Mouse (Mus musculus) lung, postnatal 10 days (tissue): ENCODE results near the gene Cfap73.
A peak's percentile ranks its signal among the peaks of the same experiment; 100 is the strongest.

Experiments used
- DNase-seq: peaks from one replicate; pipeline ENCODE4 v3.0.0; 2021

Gene Cfap73

DNA sequence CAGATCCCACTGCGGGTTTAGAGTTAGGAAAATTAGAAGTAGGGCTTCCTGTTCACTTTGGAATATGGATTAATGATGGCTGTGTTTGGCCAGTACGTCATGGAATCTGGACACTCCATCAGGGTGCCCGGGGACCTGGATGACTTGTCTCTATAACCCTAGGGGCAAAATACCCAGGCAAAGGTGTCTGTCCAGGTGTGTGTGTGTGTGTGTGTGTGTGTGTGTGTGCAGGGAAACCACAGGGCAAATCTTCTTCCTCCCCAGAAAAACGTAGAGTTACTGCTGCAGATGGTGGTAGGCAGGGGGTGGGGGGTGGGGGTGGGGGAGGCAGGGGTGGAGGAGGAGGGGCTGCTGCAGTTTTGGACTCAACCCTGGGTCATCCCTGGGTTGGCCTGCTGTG lies 13.3 kb upstream of the Cfap73 start:
- DNase-seq = no peak

DNA sequence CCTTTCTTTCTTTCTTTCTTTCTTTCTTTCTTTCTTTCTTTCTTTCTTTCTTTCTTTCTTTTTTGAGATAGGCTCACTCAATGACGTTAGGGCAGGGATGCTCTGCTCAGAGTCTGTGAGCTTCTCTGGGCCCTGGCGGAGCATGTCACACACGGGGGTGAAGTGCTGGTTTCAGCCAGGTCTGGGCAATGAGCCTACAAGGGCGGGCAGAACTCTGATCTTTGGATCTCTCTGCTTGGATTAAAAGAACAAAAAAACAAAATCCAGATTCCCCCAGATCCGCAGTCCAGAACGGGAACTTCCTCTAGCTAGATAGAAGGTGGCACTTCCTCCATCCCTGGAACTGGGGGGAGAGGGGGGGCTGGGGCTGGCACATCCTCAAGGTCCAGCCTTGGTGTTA lies 11.8 kb upstream of the Cfap73 start:
- peak; percentile 53 for DNase-seq

DNA sequence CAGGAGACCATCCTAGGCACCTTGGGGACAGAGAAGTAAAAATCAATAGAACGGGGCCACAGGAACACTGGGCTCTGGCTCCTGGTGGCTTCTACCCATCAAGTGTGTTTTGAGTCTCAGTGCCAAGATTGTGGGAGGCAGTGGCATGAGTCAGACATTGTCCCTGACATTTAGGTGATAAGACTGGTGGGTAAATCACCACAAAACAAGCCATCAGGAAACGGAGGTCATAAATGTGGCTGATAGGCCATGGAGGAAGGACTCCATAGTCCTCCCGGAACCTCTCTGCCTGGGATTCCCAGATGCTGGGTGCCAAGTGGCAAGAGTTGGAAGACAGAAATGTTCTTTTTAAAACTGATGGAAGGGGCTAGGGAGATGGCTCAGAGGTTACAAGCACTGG lies 10.2 kb upstream of the Cfap73 start:
- DNase-seq = no peak

DNA sequence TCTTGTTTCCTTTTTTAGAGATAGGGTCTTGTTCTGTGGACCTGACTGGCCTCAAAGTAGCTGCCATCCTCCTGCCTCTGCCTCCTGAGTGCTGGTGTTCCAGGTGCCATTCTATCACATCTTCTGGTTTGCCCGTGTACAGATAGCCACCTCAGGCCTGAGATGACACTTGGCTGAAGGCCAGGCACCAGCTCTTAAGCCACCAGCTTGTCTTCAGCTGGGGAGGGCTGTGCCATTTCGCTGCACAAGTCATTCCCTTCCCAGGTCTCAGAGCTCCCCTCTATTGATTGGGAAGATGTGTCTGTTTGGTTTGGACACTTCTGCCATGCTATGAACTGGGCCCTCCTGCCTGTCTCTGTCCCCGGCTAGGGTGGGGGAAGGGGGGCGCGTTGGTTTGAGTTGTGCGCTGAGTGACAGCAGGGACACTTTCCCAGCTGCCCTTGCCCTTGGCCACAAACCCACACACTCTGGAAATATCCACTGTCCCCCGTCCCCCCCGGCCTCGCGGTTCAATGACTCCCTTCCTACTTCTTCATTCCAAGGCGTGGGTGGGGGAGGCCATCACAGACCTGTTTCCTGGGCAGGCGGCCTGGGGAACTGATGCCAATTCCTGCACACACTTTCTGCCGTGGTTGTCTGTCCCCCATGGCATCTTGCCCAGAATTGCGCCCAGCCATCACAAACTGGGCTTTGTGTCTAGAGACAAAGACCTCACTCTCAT lies 9.5 kb upstream of the Cfap73 start:
- DNase-seq = no peak

DNA sequence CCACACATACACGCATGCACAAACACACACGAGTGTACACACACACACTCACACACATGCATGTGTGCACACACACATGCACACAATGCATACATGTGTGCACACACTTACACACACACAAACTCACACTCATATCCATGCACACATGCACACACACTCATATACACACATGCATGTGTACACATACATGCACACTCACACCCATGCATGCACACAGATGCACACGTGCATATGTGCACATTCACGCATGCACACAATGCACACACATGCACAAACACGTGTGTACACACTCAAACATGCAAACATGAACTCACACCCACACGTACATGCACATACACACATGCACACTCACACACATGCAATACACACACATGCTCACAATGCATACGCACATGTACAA lies 6.1 kb upstream of the Cfap73 start:
- no peak for DNase-seq

DNA sequence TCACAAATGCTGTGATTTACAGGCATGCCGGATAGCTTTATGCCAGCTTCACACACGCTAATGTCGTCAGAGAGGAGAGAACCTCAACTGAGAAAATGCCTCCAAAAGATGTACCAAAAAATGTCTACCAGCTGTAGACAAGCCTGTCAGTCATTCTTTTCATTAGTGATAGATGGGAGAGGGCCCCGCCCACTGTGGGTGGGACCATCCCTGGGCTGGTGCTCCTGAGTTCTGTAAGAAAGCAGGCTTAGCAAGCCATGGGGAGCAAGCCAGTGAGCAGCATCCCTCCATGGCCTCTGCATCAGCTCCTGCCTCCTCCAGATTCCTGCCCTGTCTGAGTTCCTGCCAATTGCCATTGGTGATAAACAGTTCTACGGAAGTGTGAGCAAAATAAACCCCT lies 1.6 kb upstream of the Cfap73 start:
- no peak for DNase-seq

GRCm38 (mm10) chr5:120634860-120635259 lies 825 bp upstream of the Cfap73 start:
- no peak for DNase-seq

- DNase-seq = no peak
Observed at GRCm38 (mm10) chr5:120631892-120632291, 2.1 kb downstream of the Cfap73 start.

DNA sequence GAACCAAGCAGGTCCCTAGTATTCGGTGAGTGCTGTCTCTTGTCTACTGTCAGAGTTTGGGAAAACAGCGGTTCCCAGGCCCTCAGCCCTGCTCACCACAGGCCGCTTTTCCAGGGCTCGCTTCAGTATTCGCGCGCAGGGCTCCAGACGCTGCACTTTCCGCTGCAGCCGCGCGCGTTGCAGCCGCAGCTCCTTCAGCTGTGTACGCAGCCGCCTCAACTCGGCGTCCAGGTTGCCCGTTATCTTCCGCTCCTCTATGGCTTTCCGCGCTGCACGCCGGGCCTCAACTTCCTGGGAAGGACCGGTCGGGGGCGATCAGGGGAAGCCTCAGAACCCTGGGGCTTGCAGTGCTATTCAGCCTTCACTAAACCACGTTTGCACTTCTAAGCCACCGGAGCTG lies 2.9 kb downstream of the Cfap73 start:
- DNase-seq = no peak

DNA sequence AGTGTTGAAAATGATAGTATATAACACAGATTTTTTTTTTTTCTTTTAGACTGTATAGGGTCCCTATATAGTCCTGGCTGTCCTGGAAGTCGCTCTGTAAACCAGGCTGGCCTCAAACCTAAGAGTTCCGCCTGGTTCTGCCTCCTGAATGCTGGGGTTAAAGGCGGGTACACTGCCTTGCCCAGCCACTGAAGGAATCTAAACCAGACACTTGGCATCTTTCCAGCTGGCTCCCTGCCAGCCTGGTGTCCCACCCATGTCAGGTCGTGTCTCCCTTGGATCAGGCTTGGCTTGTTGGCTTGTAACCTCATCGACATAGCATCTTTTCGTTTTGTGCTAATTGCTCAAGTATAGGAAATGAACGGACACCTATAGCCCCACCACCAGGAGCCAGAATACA lies 5.4 kb downstream of the Cfap73 start:
- DNase-seq = no peak

- DNase-seq = no peak
Observed at GRCm38 (mm10) chr5:120627515-120628300, 6.3 kb downstream of the Cfap73 start.

DNA sequence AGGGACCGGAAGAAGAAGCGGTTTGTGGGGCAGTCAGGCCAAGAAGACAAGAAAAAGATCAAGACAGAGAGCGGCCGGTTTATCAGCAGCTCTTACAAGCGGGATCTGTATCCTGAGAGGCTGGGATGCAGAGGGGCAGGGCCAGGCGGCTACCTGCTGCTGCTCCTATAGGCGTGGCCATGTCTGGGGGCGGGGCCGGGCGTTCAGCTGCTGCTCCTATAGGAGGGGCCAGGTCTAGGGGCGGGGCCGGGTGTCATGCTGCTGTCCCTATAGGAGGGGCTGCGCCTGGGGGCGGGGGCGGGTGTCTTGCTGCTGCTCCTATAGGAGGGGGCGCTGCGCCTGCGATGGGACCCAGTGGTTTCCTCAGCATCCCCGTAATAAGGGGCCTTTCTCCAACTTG lies 7.6 kb downstream of the Cfap73 start:
- DNase-seq = peak; percentile 60

- no peak for DNase-seq
Observed at GRCm38 (mm10) chr5:120624427-120624826, 9.6 kb downstream of the Cfap73 start.

DNA sequence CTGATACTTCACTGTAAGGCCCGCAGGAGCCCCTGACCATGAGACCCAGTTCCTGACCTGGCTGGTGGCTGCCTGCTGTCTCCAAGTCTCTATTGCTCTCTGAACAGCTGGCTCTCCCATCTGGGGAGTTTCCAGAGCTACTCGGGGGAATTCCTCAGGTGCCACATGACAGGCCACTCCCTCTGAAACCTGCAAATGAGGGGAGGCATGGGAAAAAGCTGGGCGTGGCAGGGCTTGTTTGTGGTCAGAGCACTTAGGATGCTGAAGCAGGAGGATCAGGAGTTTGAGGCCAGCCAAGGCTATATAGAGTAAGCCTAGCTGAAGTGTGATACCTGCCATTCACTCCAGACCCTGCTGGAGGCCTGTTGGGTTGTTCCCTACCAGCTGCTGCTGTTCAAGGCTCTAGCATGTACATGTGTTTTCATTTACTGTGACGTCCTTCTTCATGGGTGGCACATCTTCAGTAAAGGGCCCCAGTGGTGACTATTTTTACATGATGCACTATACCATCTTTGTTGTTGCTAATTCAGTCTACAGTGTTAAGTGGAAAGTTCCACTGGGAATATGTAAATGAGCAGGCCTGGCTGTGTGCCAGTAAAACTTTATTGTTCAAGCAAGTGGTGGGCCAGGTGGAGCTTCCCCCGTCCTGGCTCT lies 11.7 kb downstream of the Cfap73 start:
- no peak for DNase-seq

DNA sequence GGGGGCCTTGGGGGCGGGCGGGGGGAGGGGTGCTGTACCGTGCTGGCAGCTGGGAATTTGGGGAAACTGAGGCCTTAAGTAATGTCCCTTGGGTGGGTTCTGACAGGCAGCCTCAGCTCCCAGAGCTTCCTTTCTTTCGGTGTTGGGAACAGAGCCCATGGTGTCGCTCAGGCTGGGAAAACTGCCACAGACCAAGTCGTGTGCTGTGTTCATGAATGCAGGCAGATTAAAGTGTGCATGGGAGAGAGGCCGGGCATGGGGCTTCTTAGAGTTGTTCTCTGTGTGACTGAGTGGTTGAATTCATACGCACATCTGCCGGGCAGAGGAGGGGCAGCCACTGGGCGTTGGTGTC lies 12.2 kb downstream of the Cfap73 start:
- no peak for DNase-seq

DNA sequence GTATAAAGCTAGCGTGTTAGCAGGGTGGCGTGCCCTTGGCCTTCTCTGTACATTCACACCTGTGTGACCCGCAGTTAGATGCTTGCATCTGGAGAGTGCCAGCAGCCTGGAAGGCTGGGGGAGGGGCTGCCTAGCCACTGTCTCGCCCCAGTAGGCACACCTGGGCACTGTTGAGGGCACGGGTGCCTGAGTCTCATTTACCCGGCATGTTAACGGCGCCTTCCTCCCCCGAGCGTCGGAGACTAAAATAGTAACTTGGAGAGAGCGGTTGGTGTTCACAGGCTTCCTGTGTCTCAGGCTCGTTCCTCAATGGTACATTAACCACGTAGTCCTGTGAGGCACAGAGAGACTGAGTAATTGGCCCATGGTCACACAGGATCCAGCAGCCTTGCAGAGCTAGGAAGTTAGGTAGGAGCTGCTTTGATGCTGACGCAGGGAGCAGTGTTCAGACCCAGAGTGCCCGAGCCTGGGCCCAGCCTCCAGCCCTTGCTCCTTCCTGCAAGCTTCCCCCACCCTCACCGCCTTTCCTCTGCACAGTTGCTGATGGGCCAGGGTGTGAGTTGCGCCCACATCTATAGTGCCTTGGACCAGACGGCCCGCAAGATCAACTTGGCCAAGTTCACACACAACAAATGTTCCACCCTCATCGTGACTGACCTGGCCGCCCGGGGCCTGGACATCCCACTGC lies 12.8 kb downstream of the Cfap73 start:
- no peak for DNase-seq

DNA sequence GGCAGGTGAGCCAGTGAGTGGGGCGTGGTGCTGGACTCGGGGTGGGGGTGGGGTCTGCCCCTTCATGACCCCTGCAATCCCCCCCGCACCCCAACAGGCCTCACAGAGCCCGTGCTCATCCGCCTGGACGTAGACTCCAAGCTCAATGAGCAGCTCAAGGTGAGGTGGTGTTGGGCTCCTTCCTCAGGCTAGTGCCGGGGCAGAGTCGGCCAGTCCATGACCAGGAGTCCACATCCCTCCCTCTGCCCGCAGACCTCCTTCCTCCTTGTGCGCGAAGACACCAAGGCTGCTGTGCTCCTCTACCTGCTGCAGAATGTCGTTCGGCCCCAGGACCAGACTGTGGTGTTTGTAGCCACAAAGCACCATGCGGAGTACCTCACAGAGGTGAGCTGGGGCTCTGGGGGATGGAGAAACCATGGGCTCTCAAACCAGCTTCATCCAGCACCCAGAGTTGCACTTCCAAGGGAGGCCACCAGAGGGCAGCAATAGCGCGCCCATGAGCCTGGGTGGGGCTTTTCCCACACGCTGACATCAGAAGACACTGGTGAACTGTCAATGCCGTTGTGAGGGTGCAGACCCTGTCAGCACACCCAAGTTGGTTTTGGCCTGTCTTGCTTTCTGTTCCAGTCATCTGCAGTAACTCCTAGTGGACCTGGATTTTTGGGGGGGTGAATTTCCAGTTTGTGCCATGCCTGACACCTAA lies 13.5 kb downstream of the Cfap73 start:
- peak; percentile 79 for DNase-seq

GRCm38 (mm10) chr5:120619201-120619600 lies 14.8 kb downstream of the Cfap73 start:
- DNase-seq = peak; percentile 56

DNA sequence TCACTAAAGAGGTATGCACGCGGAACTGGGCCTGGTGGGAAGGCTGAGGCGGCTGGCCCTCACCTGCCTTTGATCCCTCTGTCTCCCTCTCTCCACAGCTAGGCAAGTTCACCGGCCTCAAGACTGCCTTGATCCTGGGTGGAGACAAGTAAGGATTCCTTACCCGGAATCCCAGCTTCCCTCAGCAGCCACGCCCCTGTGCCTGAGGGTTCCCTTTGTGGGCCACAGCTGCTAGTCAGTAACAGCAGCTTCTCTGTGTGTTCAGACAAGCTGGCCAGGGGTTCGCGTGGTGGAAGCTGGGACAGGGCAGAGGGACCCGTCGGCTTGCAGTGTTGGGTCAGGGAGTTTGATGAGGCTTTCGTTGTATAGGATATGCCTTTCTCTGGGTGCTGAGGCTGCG lies 15.3 kb downstream of the Cfap73 start:
- no peak for DNase-seq

- peak; percentile 53 for DNase-seq
Observed at GRCm38 (mm10) chr5:120615903-120616302, 18.1 kb downstream of the Cfap73 start.

- peak; percentile 100 for DNase-seq
Observed at GRCm38 (mm10) chr5:120612822-120613604, 21.0 kb downstream of the Cfap73 start.

GRCm38 (mm10) chr5:120612442-120612821 lies 21.6 kb downstream of the Cfap73 start, which contains the start of the genes Rita1 and Ddx54:
TSS of gene Rita1 (minus strand) at chr5:120612589.
TSS of gene Ddx54 (plus strand) at chr5:120612739.
- DNase-seq = peak; percentile 98
